Mouse (Mus musculus): ENCODE results near the gene BC080695. TPM values are rescaled to one million over a fixed set of nuclear protein-coding genes. Genes with fewer than 3 reads are reported as not detected.
"Not testable (repeated sequence)": the region's sequence is repeated elsewhere in the genome, so short reads cannot be mapped to it uniquely, and the experiment has no call there.

The BC080695 gene
- not detected for total RNA-seq (2021)
- long read RNA-seq, experiment 1: 0 reads
- long read RNA-seq, experiment 2: 0 reads

DNA sequence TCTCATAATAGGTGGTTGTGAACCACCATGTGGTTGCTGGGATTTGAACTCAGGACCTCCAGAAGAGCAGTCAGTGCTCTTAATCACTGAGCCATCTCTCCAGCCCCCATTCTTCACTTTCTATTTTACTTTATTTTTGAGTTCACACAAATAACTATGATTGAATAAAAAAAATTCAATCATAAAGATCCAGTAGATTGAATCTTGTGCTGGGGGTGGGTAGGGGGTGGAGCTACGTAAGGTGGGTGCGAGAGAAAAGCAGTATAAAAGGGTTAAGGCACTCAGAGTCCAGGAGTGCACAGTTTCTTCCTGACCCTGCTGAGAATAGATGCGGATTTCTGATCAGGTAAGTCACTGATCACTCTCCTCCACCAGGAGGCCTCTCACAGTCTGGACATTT lies at the start of gene BC080695, which contains the start of gene Gm13057:
Gene BC080695 (plus strand): TSS at position 301 of the 400 bp plus-strand sequence.
Gene Gm13057 (plus strand): TSS at position 310 of the 400 bp plus-strand sequence.
- not testable (repeated sequence) for DNase-seq

DNA sequence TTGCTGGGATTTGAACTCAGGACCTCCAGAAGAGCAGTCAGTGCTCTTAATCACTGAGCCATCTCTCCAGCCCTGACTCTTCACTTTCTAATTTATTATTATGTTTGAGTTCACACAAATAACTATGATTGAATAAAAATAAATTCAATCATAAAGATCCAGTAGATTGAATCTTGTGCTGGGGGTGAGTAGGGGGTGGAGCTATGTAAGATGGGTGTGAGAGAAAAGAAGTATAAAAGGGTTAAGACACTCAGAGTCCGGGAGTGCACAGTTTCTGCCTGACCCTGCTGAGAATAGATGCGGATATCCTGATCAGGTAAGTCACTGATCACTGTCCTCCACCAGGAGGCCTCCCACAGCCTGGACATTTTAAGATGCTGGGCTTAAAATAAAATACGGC lies 40.5 kb upstream of the BC080695 start, which contains the start of gene Gm13043:
Gene Gm13043 (plus strand): TSS at position 301 of the 400 bp plus-strand sequence.
- no peak for DNase-seq

DNA sequence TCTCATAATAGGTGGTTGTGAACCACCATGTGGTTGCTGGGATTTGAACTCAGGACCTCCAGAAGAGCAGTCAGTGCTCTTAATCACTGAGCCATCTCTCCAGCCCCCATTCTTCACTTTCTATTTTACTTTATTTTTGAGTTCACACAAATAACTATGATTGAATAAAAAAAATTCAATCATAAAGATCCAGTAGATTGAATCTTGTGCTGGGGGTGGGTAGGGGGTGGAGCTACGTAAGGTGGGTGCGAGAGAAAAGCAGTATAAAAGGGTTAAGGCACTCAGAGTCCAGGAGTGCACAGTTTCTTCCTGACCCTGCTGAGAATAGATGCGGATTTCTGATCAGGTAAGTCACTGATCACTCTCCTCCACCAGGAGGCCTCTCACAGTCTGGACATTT lies 15.8 kb upstream of the BC080695 start, which contains the start of gene Gm13040:
Gene Gm13040 (plus strand): TSS at position 301 of the 400 bp plus-strand sequence.
- not testable (repeated sequence) for DNase-seq

DNA sequence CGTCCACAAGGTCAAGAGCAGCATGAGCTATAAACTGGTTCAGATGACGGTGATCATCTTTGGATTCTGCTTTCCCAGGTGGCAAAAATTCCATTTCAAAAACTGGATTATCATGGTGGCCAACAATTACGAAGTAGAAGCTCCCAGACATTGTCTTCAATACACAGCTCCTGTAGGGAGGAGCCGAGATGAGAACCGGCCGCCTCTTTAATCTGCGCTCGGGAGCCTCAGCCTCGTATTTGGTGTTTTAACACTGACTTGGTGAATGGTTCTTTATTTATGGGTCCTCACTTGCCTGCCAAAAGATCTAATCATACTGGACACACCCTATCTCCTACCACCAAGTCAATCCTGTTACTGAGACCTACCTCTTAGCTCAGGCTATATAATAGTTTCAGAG lies 60.4 kb downstream of the BC080695 start:
- not testable (repeated sequence) for DNase-seq

DNA sequence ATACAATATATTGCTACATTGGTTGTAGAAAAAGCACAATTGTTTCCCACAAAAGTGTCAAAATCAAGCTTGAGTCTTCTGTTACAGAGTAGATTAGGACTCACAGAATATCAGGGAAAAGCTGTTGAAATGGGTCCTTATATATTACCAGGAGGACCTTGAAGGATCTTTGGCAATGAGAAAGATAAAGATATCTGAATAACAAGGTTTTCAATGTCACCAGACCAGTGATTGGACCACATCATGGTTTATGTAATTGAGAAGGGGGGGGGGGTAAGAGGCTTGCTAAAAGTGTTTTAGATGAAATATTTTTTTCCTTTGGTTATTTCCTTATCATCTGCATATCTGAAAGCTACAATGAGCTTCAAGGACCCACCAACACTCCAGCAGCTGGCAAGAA lies 63.2 kb downstream of the BC080695 start, which contains the start of gene Gm13083:
Gene Gm13083 (plus strand): TSS at position 301 of the 400 bp plus-strand sequence.
- not testable (repeated sequence) for DNase-seq

DNA sequence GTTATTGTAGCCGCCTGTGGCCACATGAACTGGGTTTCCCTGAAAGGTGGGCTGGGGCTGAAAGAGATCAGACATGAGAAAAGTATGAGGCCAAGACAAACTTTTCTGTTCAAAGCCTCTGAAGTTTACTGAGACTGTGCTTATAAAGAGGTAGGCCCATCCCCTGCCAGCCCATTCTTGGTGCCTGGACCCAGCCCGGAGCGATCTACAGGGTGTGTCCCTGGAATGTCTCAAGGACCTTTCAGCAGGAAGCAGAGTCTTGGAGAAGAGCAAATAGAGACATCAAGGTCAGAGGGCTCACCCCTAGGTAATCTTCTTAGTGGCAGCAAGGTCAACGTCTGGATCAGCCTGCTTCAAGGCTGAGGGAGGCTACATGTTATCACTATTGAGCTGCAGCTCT lies 66.6 kb downstream of the BC080695 start:
- not testable (repeated sequence) for DNase-seq

Other genes starting within 250 kb of the BC080695 start
- not detected for gene Lrrc38, start 201.9 kb upstream of the BC080695 start, total RNA-seq (2021)
- not detected for gene Pramel1, start 157.3 kb upstream of the BC080695 start, total RNA-seq (2021)
- gene Pramef8, start 139.3 kb upstream of the BC080695 start, total RNA-seq (2021): 1 to 10 TPM; 8.7 to 9.0 TPM
- gene Oog4, start 101.4 kb upstream of the BC080695 start, total RNA-seq (2021): not detected
- gene Gm13043, start 40.4 kb upstream of the BC080695 start, total RNA-seq (2021): not detected
- gene Gm13040, start 15.7 kb upstream of the BC080695 start, total RNA-seq (2021): not detected
- not detected for gene Gm13057, start within 50 bp of the BC080695 start, total RNA-seq (2021)
- gene Gm13083, start 63.3 kb downstream of the BC080695 start, total RNA-seq (2021): not detected
- not detected for gene Gm13088, start 105.5 kb downstream of the BC080695 start, total RNA-seq (2021)
- gene Gm13089, start 151.0 kb downstream of the BC080695 start, total RNA-seq (2021): not detected
- not detected for gene Gm13078, start 167.8 kb downstream of the BC080695 start, total RNA-seq (2021)
- gene Gm13023, start 237.7 kb downstream of the BC080695 start, total RNA-seq (2021): not detected